In the genomic region with DNA sequence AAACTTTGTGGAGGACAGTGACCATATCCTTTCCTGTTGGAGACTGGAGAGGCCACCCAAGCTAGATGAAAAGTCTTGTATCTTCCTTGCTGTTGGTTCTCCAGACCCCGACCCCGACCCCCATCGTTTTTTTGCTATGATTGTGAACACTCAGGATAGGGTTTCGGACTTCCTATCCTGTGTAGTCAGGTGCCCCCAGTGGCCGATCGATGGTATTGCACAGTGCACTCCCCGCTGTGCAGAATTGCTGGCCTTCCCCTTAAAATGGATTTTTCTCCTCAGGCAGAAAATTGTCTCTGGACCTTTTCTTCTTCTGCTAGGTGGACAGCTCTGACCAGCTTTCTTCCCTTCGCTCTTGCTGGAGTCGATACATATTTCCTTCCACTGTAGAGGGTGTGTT, we compare ENCODE assay signal across 10 mouse cellular contexts. TPM values are rescaled to one million over a fixed set of nuclear protein-coding genes. Genes with fewer than 3 reads are reported as not detected.
DNase-seq lines count a peak whose midpoint lies in the region; ATAC-seq and TF ChIP-seq lines count a peak whose summit lies in the region.
"Had no signal": no experiment of that assay in that cellular context is flagged by ENCODE, and none has a peak within 500 bp of the region (broad histone marks: within the 10 kb centered on the region; RNA-seq: fewer than 3 reads in every experiment).

No protein-coding gene starts in this region.

- no peak overlapping the region for H3K4me2 ChIP-seq in neural tube, embryonic 11.5 days (ENCODE audit: low read depth)
- H3K4me2 ChIP-seq: embryonic facial prominence, embryonic 12.5 days; limb, embryonic 13.5 days had no signal

- peak; percentile 37; the same call in 1 of the 2 replicates for TF ChIP-seq CTCF in spleen, adult 2 months (IDR thresholded peaks at IDR 0.05; ENCODE audit: extremely low read depth, insufficient read depth, insufficient read length, insufficient replicate concordance)
- peak; percentile 84 for TF ChIP-seq CTCF in cortical plate, adult 2 months (IDR thresholded peaks at IDR 0.05; ENCODE audit: extremely low read depth, insufficient read depth, low read length)

- ATAC-seq in neural tube, embryonic 11.5 days (ENCODE audit: insufficient read depth, low FRiP score, low TSS enrichment): no peak

- H3K9me3 ChIP-seq in heart, embryonic 10.5 days: peaks cover 3% of the 10 kb centered on the region
- H3K9me3 ChIP-seq in neural tube, embryonic 11.5 days (ENCODE audit: control insufficient read depth, low read length): no peaks in the 10 kb centered on the region
- H3K9me3 ChIP-seq: embryonic facial prominence, embryonic 12.5 days; limb, embryonic 13.5 days had no signal

- no peak overlapping the region for H3K27ac ChIP-seq in heart, embryonic 10.5 days
- H3K27ac ChIP-seq in spleen, adult 2 months (ENCODE audit: insufficient read depth, low read length): no peak overlapping the region
- H3K27ac ChIP-seq in cortical plate, adult 2 months (ENCODE audit: insufficient read depth, low read length): no peak overlapping the region
- no peak overlapping the region for H3K27ac ChIP-seq in neural tube, embryonic 11.5 days (ENCODE audit: low read depth, low read length)
- H3K27ac ChIP-seq: embryonic facial prominence, embryonic 12.5 days; limb, embryonic 13.5 days had no signal

- no peak overlapping the region for H3K4me3 ChIP-seq in heart, embryonic 10.5 days
- no peak overlapping the region for H3K4me3 ChIP-seq in spleen, adult 2 months (ENCODE audit: extremely low read depth, insufficient read depth, insufficient read length)
- no peak overlapping the region for H3K4me3 ChIP-seq in cortical plate, adult 2 months (ENCODE audit: insufficient read depth, low read length)
- no peak overlapping the region for H3K4me3 ChIP-seq in neural tube, embryonic 11.5 days (ENCODE audit: low read depth, low read length)
- H3K4me3 ChIP-seq: embryonic facial prominence, embryonic 12.5 days; limb, embryonic 13.5 days had no signal

- intact Hi-C loops in heart, postnatal 14 days (cut with DNase I): loop anchor here (2.0 kb wide), 1 partner anchor 30 kb away; no protein-coding TSS in a partner anchor
- intact Hi-C loops in left cerebral cortex, postnatal 10 days (cut with DNase I): loop anchor here (5.0 kb wide), 1 partner anchor 94 kb away; no protein-coding TSS in a partner anchor

- 25% methylated on average over 9 of the region's 9 CpGs for WGBS in heart, embryonic 10.5 days
- WGBS in spleen, adult 2 months: 37% methylated on average over 9 of the region's 9 CpGs
- 24% methylated on average over 9 of the region's 9 CpGs for WGBS in neural tube, embryonic 11.5 days

- no peak for TF ChIP-seq POLR2A in spleen, adult 2 months (IDR thresholded peaks at IDR 0.05; ENCODE audit: low read depth, low read length)
- no peak for TF ChIP-seq POLR2A in cortical plate, adult 2 months (IDR thresholded peaks at IDR 0.05; ENCODE audit: extremely low read depth, insufficient read depth, low read length)

- no peaks in the 10 kb centered on the region for H3K4me1 ChIP-seq in heart, embryonic 10.5 days
- no peaks in the 10 kb centered on the region for H3K4me1 ChIP-seq in spleen, adult 2 months (ENCODE audit: control insufficient read depth, insufficient read depth, insufficient read length)
- H3K4me1 ChIP-seq in cortical plate, adult 2 months (ENCODE audit: control insufficient read depth, insufficient read depth, low read length): no peaks in the 10 kb centered on the region
- no peaks in the 10 kb centered on the region for H3K4me1 ChIP-seq in neural tube, embryonic 11.5 days (ENCODE audit: control insufficient read depth, insufficient read depth, low read length)
- H3K4me1 ChIP-seq: embryonic facial prominence, embryonic 12.5 days; limb, embryonic 13.5 days had no signal

- no peak overlapping the region for H3K9ac ChIP-seq in neural tube, embryonic 11.5 days (ENCODE audit: low read length)
- H3K9ac ChIP-seq: embryonic facial prominence, embryonic 12.5 days; limb, embryonic 13.5 days had no signal

- DNase-seq in heart, postnatal 14 days: peak; percentile 33 to 46
- DNase-seq in heart, embryonic 10.5 days (ENCODE audit: low spot score): no peak
- no peak for DNase-seq in spleen, adult 2 months (ENCODE audit: low read depth in 1 of 2, low spot score in 2 of 2)
- no peak for DNase-seq in spleen, postnatal 14 days (ENCODE audit: low spot score in 2 of 2)
- DNase-seq in neural tube, embryonic 11.5 days (ENCODE audit: low spot score): peak; percentile 65
- no peak for DNase-seq in spleen, postnatal 36 days (ENCODE audit: low spot score in 2 of 2)
- DNase-seq in left cerebral cortex, postnatal 10 days (ENCODE audit: extremely low spot score in 1 of 2, low spot score in 2 of 2): no peak

- H3K27me3 ChIP-seq in heart, embryonic 10.5 days (ENCODE audit: insufficient read depth, poor library complexity, severe bottlenecking): peaks cover 15% of the 10 kb centered on the region; the same call in 1 of the 2 replicates
- no peaks in the 10 kb centered on the region for H3K27me3 ChIP-seq in spleen, adult 2 months (ENCODE audit: control insufficient read depth, insufficient read depth, low read length)
- H3K27me3 ChIP-seq in neural tube, embryonic 11.5 days (ENCODE audit: control insufficient read depth, insufficient read depth, low read length): no peaks in the 10 kb centered on the region
- H3K27me3 ChIP-seq: embryonic facial prominence, embryonic 12.5 days had no signal

- no peaks in the 10 kb centered on the region for H3K36me3 ChIP-seq in heart, embryonic 10.5 days
- no peaks in the 10 kb centered on the region for H3K36me3 ChIP-seq in spleen, adult 2 months (ENCODE audit: control insufficient read depth, insufficient read depth, low read length)
- no peaks in the 10 kb centered on the region for H3K36me3 ChIP-seq in neural tube, embryonic 11.5 days (ENCODE audit: control insufficient read depth, insufficient read depth, low read length)
- H3K36me3 ChIP-seq: embryonic facial prominence, embryonic 12.5 days; limb, embryonic 13.5 days had no signal

RNA-seq across cellular contexts. Expression of a gene that starts 22.5 kb away (rescaled TPM):
- not detected for total RNA-seq in heart, postnatal 14 days (2021)
- 0.22 and 0.70 TPM in 2 replicates for polyA plus RNA-seq in heart, embryonic 10.5 days (2016; fragmentation: Nextera tagmentation; extraction: Ambion mirVana)
- polyA plus RNA-seq in spleen, adult 2 months (2012; rRNA removed): 1.1 and 1.5 TPM in 2 replicates
- polyA plus RNA-seq in cortical plate, adult 2 months (2012; rRNA removed): 160 and 176 TPM in 2 replicates
- polyA plus RNA-seq in neural tube, embryonic 11.5 days (2014; fragmentation: Nextera tagmentation; extraction: Ambion mirVana): 5.1 and 5.3 TPM in 2 replicates
- 100 to 1,000 TPM; 270 to 308 TPM for total RNA-seq in left cerebral cortex, postnatal 10 days (2021)

RNA-seq across cellular contexts. Expression of a gene that starts 31.9 kb away (rescaled TPM):
- 1 to 10 TPM; 3.7 to 4.0 TPM for total RNA-seq in heart, postnatal 14 days (2021)
- 13.5 and 20.4 TPM in 2 replicates for polyA plus RNA-seq in heart, embryonic 10.5 days (2016; fragmentation: Nextera tagmentation; extraction: Ambion mirVana)
- polyA plus RNA-seq in spleen, adult 2 months (2012; rRNA removed): 8.8 and 10.0 TPM in 2 replicates
- 26.7 and 29.2 TPM in 2 replicates for polyA plus RNA-seq in cortical plate, adult 2 months (2012; rRNA removed)
- polyA plus RNA-seq in neural tube, embryonic 11.5 days (2014; fragmentation: Nextera tagmentation; extraction: Ambion mirVana): 32.1 and 32.9 TPM in 2 replicates
- total RNA-seq in left cerebral cortex, postnatal 10 days (2021): 10 to 100 TPM; 38.2 to 39.3 TPM

Comparison
In these comparisons a context has a peak if more than half of its experiments do, and no peak if none do; other contexts are left out.
1. DNase-seq: peak in heart, postnatal 14 days (2 of 2) and neural tube, embryonic 11.5 days (single experiment); none in heart, embryonic 10.5 days (single experiment), spleen, adult 2 months (0 of 2), spleen, postnatal 14 days (0 of 2), spleen, postnatal 36 days (0 of 2) and left cerebral cortex, postnatal 10 days (0 of 2).
2. RNA of a gene that starts 22.5 kb away (polyA plus RNA-seq): 160 to 176 TPM in cortical plate, adult 2 months; 5.1 to 5.3 TPM in neural tube, embryonic 11.5 days, 1.1 to 1.5 TPM in spleen, adult 2 months and 0.22 to 0.70 TPM in heart, embryonic 10.5 days; every median in the first group is over 10 times any median in the second.